Comparison of ENCODE assay signal across 8 mouse cellular contexts in genomic region chr4:119338861-119339361, GRCm38 (mm10). TPM values are rescaled to one million over a fixed set of nuclear protein-coding genes. Genes with fewer than 3 reads are reported as not detected.
A peak's percentile ranks its signal among the peaks of the same experiment; 100 is the strongest.
DNase-seq lines count a peak whose midpoint lies in the region; ATAC-seq and TF ChIP-seq lines count a peak whose summit lies in the region.

No protein-coding gene starts in this region.

- TF ChIP-seq POLR2A in bone marrow macrophage, adult 2 months (IDR thresholded peaks at IDR 0.05; ENCODE audit: borderline replicate concordance, low read depth, low read length) = no peak

- peak overlapping the region; percentile 40 for H3K4me2 ChIP-seq in embryonic facial prominence, embryonic 14.5 days (ENCODE audit: low read depth, low read length)
- peak overlapping the region; percentile 30 for H3K4me2 ChIP-seq in hindbrain, embryonic 13.5 days

- WGBS in embryonic facial prominence, embryonic 14.5 days = 4% methylated on average over 10 of the region's 10 CpGs
- WGBS in hindbrain, embryonic 13.5 days = 3% methylated on average over 10 of the region's 10 CpGs

- no peaks in the 10 kb centered on the region for H3K36me3 ChIP-seq in embryonic facial prominence, embryonic 14.5 days (ENCODE audit: control insufficient read depth, insufficient read depth, low read length)
- H3K36me3 ChIP-seq in hindbrain, embryonic 13.5 days = peaks cover 7% of the 10 kb centered on the region

- no peaks in the 10 kb centered on the region for H3K9me3 ChIP-seq in embryonic facial prominence, embryonic 14.5 days (ENCODE audit: control insufficient read depth, low read length)
- H3K9me3 ChIP-seq in hindbrain, embryonic 13.5 days = no peaks in the 10 kb centered on the region

- no peak overlapping the region for H3K9ac ChIP-seq in embryonic facial prominence, embryonic 14.5 days (ENCODE audit: low read depth, low read length)
- H3K9ac ChIP-seq in hindbrain, embryonic 13.5 days = peak overlapping the region; percentile 31

- no peaks in the 10 kb centered on the region for H3K4me1 ChIP-seq in bone marrow macrophage, adult 2 months (ENCODE audit: control insufficient read depth, insufficient read depth, low read length)
- no peaks in the 10 kb centered on the region for H3K4me1 ChIP-seq in embryonic facial prominence, embryonic 14.5 days (ENCODE audit: control insufficient read depth, insufficient read depth, low read length)
- peaks cover 18% of the 10 kb centered on the region for H3K4me1 ChIP-seq in hindbrain, embryonic 13.5 days (replicated peaks)

- no peak overlapping the region for H3K27ac ChIP-seq in bone marrow macrophage, adult 2 months (ENCODE audit: insufficient read depth, low read depth, low read length)
- H3K27ac ChIP-seq in embryonic facial prominence, embryonic 14.5 days (replicated peaks; ENCODE audit: low read depth, low read length) = no peak overlapping the region
- peak overlapping the region; percentile 80 for H3K27ac ChIP-seq in hindbrain, embryonic 13.5 days

- DNase-seq in adrenal gland, adult (ENCODE audit: inconsistent age in 2 of 2, low spot score in 1 of 2) = peak; percentile 55 to 77
- DNase-seq in adrenal gland, adult 8-10 months = no peak
- DNase-seq in embryonic facial prominence, embryonic 14.5 days (ENCODE audit: low spot score) = peak; percentile 74
- peak; percentile 19 to 33 for DNase-seq in layer of hippocampus, postnatal 36 days
- DNase-seq in lung, postnatal 36 days = peak; percentile 38
- peak; percentile 70 for DNase-seq in retina, postnatal 7 days (ENCODE audit: low read depth, low spot score)

- H3K27me3 ChIP-seq in embryonic facial prominence, embryonic 14.5 days (replicated peaks; ENCODE audit: control insufficient read depth, insufficient read depth, low read length) = no peaks in the 10 kb centered on the region
- no peaks in the 10 kb centered on the region for H3K27me3 ChIP-seq in hindbrain, embryonic 13.5 days

- H3K4me3 ChIP-seq in bone marrow macrophage, adult 2 months (ENCODE audit: insufficient read depth, low read length) = no peak overlapping the region
- no peak overlapping the region for H3K4me3 ChIP-seq in embryonic facial prominence, embryonic 14.5 days (ENCODE audit: low read depth, low read length)
- peak overlapping the region; percentile 15; the same call in 1 of the 2 replicates for H3K4me3 ChIP-seq in hindbrain, embryonic 13.5 days

- ATAC-seq in embryonic facial prominence, embryonic 14.5 days (ENCODE audit: low read depth) = peak; percentile 74; the same call in 1 of the 2 replicates
- peak; percentile 95 for ATAC-seq in hindbrain, embryonic 13.5 days (ENCODE audit: low FRiP score)

- TF ChIP-seq CTCF in bone marrow macrophage, adult 2 months (IDR thresholded peaks at IDR 0.05; ENCODE audit: low read depth, low read length) = peak; percentile 58

RNA-seq across cellular contexts. Expression of gene Ppih, which starts 18.6 kb away (rescaled TPM):
- 10 to 100 TPM; 17.7 to 25.4 (median 24.3) TPM for total RNA-seq in adrenal gland, adult 8-10 months (2022)
- 31.6 and 33.3 TPM in 2 replicates for polyA plus RNA-seq in bone marrow macrophage, adult 2 months (2012; ENCODE audit: insufficient read depth, insufficient read length, missing spikeins)
- 84.2 and 86.6 TPM in 2 replicates for polyA plus RNA-seq in embryonic facial prominence, embryonic 14.5 days (2014; fragmentation: Nextera tagmentation; extraction: Ambion mirVana)
- 60.2 and 63.4 TPM in 2 replicates for polyA plus RNA-seq in hindbrain, embryonic 13.5 days (2015; fragmentation: Nextera tagmentation; extraction: Ambion mirVana)
- 10 to 100 TPM; 17.5 to 20.6 TPM for total RNA-seq in layer of hippocampus, postnatal 36 days (2021)

RNA-seq across cellular contexts. Expression of gene Ybx1, which starts 44.5 kb away (rescaled TPM):
- 100 to 1,000 TPM; 443 to 619 (median 512) TPM for total RNA-seq in adrenal gland, adult 8-10 months (2022)
- polyA plus RNA-seq in bone marrow macrophage, adult 2 months (2012; ENCODE audit: insufficient read depth, insufficient read length, missing spikeins) = 787 and 846 TPM in 2 replicates
- 673 and 697 TPM in 2 replicates for polyA plus RNA-seq in embryonic facial prominence, embryonic 14.5 days (2014; fragmentation: Nextera tagmentation; extraction: Ambion mirVana)
- 817 and 857 TPM in 2 replicates for polyA plus RNA-seq in hindbrain, embryonic 13.5 days (2015; fragmentation: Nextera tagmentation; extraction: Ambion mirVana)
- total RNA-seq in layer of hippocampus, postnatal 36 days (2021) = 100 to 1,000 TPM; 275 to 279 TPM
